Mouse (Mus musculus): ENCODE measurements around the gene Morc2a.
"Not testable (repeated sequence)": the region's sequence is repeated elsewhere in the genome, so short reads cannot be mapped to it uniquely, and the experiment has no call there.

The Morc2a gene

GRCm38 (mm10) chr11:3648964-3649841, at the start of gene Morc2a:
Morc2a (plus strand) TSS chr11:3649191.
- DNase-seq (ENCODE audit: low spot score) = peak; percentile 98

GRCm38 (mm10) chr11:3601966-3602365, 47.0 kb upstream of the Morc2a start:
- not testable (repeated sequence) for DNase-seq (ENCODE audit: low spot score)

- peak; percentile 10 for DNase-seq (ENCODE audit: low spot score)
These were observed 46.3 kb upstream of the Morc2a start for GRCm38 (mm10) chr11:3602687-3603086.

- DNase-seq (ENCODE audit: low spot score) = no peak
These were observed 42.5 kb upstream of the Morc2a start for GRCm38 (mm10) chr11:3606456-3606855.

GRCm38 (mm10) chr11:3615576-3615975, 33.4 kb upstream of the Morc2a start:
- no peak for DNase-seq (ENCODE audit: low spot score)

GRCm38 (mm10) chr11:3622826-3623225, 26.2 kb upstream of the Morc2a start:
- no peak for DNase-seq (ENCODE audit: low spot score)

- no peak for DNase-seq (ENCODE audit: low spot score)
These were observed 24.5 kb upstream of the Morc2a start for GRCm38 (mm10) chr11:3624391-3625027.

GRCm38 (mm10) chr11:3628999-3629491, 19.9 kb upstream of the Morc2a start:
- DNase-seq (ENCODE audit: low spot score) = peak; percentile 33

GRCm38 (mm10) chr11:3633269-3633668, 15.7 kb upstream of the Morc2a start:
- DNase-seq (ENCODE audit: low spot score) = not testable (repeated sequence)

- DNase-seq (ENCODE audit: low spot score) = no peak
These were observed 1.3 kb upstream of the Morc2a start for GRCm38 (mm10) chr11:3647688-3648087.

- DNase-seq (ENCODE audit: low spot score) = peak; percentile 42
These were observed 557 bp upstream of the Morc2a start for GRCm38 (mm10) chr11:3648305-3648963.

GRCm38 (mm10) chr11:3650141-3650540, 1.1 kb downstream of the Morc2a start:
- no peak for DNase-seq (ENCODE audit: low spot score)

GRCm38 (mm10) chr11:3661964-3662363, 13.0 kb downstream of the Morc2a start:
- no peak for DNase-seq (ENCODE audit: low spot score)

- no peak for DNase-seq (ENCODE audit: low spot score)
These were observed 18.5 kb downstream of the Morc2a start for GRCm38 (mm10) chr11:3667506-3667905.

GRCm38 (mm10) chr11:3668768-3669167, 19.8 kb downstream of the Morc2a start:
- DNase-seq (ENCODE audit: low spot score) = no peak

GRCm38 (mm10) chr11:3669849-3670248, 20.9 kb downstream of the Morc2a start:
- DNase-seq (ENCODE audit: low spot score) = no peak

- DNase-seq (ENCODE audit: low spot score) = no peak
These were observed 22.1 kb downstream of the Morc2a start for GRCm38 (mm10) chr11:3671000-3671628.

- no peak for DNase-seq (ENCODE audit: low spot score)
These were observed 25.6 kb downstream of the Morc2a start for GRCm38 (mm10) chr11:3674545-3674944.

GRCm38 (mm10) chr11:3676423-3676822, 27.4 kb downstream of the Morc2a start:
- DNase-seq (ENCODE audit: low spot score) = no peak

GRCm38 (mm10) chr11:3677204-3677603, 28.2 kb downstream of the Morc2a start:
- DNase-seq (ENCODE audit: low spot score) = no peak

GRCm38 (mm10) chr11:3679771-3680170, 30.8 kb downstream of the Morc2a start:
- DNase-seq (ENCODE audit: low spot score) = no peak

- no peak for DNase-seq (ENCODE audit: low spot score)
These were observed 34.7 kb downstream of the Morc2a start for GRCm38 (mm10) chr11:3683696-3684095.

All from embryo, embryonic 10.5 days (tissue).